Mouse (Mus musculus): ENCODE results near the gene Tns3. TPM values are rescaled to one million over a fixed set of nuclear protein-coding genes. Genes with fewer than 3 reads are reported as not detected.

Tns3 gene
- total and polyA plus RNA-seq, 3 experiments: 0.22 TPM; not detected in 2

GRCm38 (mm10) chr11:8663444-8664392, 617 bp downstream of the Tns3 start:
- H3K4me1 ChIP-seq (ENCODE audit: insufficient read depth, low read depth, low read length): no peaks in the 10 kb centered on the region
- TF ChIP-seq TAL1 (conservative IDR thresholded peaks at IDR 0.05; ENCODE audit: low read depth, low read length) (no peak), GATA2 (IDR thresholded peaks at IDR 0.05; ENCODE audit: borderline replicate concordance, low read depth, low read length) (no peak), GATA1 (IDR thresholded peaks at IDR 0.05; ENCODE audit: borderline replicate concordance, low read length) (no peak), POLR2AphosphoS5 (IDR thresholded peaks at IDR 0.05; ENCODE audit: insufficient replicate concordance, low read depth, low read length) (no peak), CTCF (IDR thresholded peaks at IDR 0.05; ENCODE audit: low read depth, low read length) (no peak)
- no peaks in the 10 kb centered on the region for H3K36me3 ChIP-seq (replicated peaks)
- no peak for DNase-seq (ENCODE audit: low spot score)
- ATAC-seq (ENCODE audit: extremely low read depth, insufficient number of reproducible peaks, low FRiP score, poor library complexity, severe bottlenecking): no peak
- peaks cover 10% of the 10 kb centered on the region; the same call in 1 of the 2 replicates for H3K9me3 ChIP-seq (replicated peaks)
- no peak overlapping the region for H3K4me3 ChIP-seq (ENCODE audit: low read depth, low read length)
- peaks cover 5% of the 10 kb centered on the region; the same call in 1 of the 2 replicates for H3K27me3 ChIP-seq (ENCODE audit: insufficient read depth, low read length)

DNA sequence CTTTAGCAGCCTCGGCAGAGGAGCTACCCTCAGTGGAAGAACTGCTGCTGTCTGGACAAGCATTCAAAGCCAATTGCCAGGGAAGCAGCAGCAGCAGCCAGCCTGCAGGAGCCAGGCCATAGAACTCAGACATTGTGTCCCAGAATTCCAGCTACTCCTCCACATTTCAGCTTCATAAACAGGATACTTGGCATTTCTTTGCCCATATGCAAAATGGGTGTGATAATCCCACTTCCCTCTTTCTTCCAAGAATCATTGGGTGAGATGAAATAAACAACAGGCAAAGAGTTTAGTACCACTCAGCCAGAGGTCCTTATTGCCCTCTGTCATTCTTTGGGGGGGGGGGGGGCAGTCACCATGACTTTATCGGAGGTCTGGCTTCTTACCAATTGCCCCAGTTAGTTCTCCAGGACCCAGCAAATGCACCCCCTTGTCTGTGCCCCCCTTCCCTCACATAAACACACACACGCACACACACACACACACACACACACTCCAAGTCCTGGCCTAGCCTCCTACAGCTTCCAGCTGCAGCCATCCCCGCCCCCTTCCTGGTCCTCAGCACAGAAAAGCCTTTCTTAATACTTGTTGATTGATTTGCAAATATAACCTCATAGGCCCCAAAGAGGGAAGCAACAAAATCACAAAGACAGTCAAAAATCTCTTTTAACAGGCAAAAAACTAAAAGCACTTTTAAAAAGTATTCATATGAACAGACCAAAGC, 1.5 kb downstream of the Tns3 start:
- Histone ChIP-seq H3K27me3 (ENCODE audit: insufficient read depth, low read length) (peaks cover 5% of the 10 kb centered on the region; the same call in 1 of the 2 replicates), H3K36me3 (replicated peaks) (no peaks in the 10 kb centered on the region), H3K9me3 (replicated peaks) (peaks cover 10% of the 10 kb centered on the region; the same call in 1 of the 2 replicates), H3K4me3 (ENCODE audit: low read depth, low read length) (no peak overlapping the region), H3K4me1 (ENCODE audit: insufficient read depth, low read depth, low read length) (no peaks in the 10 kb centered on the region)
- ATAC-seq (ENCODE audit: extremely low read depth, insufficient number of reproducible peaks, low FRiP score, poor library complexity, severe bottlenecking): no peak
- TF ChIP-seq GATA1 (IDR thresholded peaks at IDR 0.05; ENCODE audit: borderline replicate concordance, low read length) (no peak), CTCF (IDR thresholded peaks at IDR 0.05; ENCODE audit: low read depth, low read length) (no peak), POLR2AphosphoS5 (IDR thresholded peaks at IDR 0.05; ENCODE audit: insufficient replicate concordance, low read depth, low read length) (no peak), GATA2 (IDR thresholded peaks at IDR 0.05; ENCODE audit: borderline replicate concordance, low read depth, low read length) (no peak), TAL1 (conservative IDR thresholded peaks at IDR 0.05; ENCODE audit: low read depth, low read length) (no peak)
- no peak for DNase-seq (ENCODE audit: low spot score)

DNA sequence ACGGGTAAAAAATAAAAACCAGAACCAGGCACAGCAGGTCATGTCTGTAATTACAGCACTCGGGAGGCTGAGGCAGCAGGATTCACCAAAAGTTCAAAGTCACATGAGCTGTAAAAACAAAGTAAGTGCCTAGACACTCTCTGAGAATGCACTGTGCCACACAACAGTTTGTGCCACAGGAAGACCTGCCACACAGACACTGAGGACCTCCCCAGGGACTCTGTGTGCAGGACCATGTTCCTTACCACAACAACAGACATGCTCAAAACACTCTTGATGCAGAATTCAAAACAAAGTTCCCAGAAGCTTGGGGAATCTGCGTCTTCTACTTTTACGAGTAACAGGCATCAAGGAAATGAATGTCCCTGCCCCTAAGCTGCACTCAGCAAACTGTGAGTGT, 3.4 kb downstream of the Tns3 start:
- peaks cover 11% of the 10 kb centered on the region; the same call in 1 of the 2 replicates for H3K9me3 ChIP-seq (replicated peaks)
- DNase-seq (ENCODE audit: low spot score): no peak
- H3K4me1 ChIP-seq (ENCODE audit: insufficient read depth, low read depth, low read length): no peaks in the 10 kb centered on the region
- H3K27me3 ChIP-seq (ENCODE audit: insufficient read depth, low read length): peaks cover 5% of the 10 kb centered on the region; the same call in 1 of the 2 replicates
- H3K4me3 ChIP-seq (ENCODE audit: low read depth, low read length): no peak overlapping the region
- no peak for TF ChIP-seq GATA2 (IDR thresholded peaks at IDR 0.05; ENCODE audit: borderline replicate concordance, low read depth, low read length)
- TF ChIP-seq TAL1 (conservative IDR thresholded peaks at IDR 0.05; ENCODE audit: low read depth, low read length): no peak
- no peak for TF ChIP-seq GATA1 (IDR thresholded peaks at IDR 0.05; ENCODE audit: borderline replicate concordance, low read length)
- TF ChIP-seq POLR2AphosphoS5 (IDR thresholded peaks at IDR 0.05; ENCODE audit: insufficient replicate concordance, low read depth, low read length): no peak
- TF ChIP-seq CTCF (IDR thresholded peaks at IDR 0.05; ENCODE audit: low read depth, low read length): no peak
- no peak for ATAC-seq (ENCODE audit: extremely low read depth, insufficient number of reproducible peaks, low FRiP score, poor library complexity, severe bottlenecking)
- H3K36me3 ChIP-seq (replicated peaks): no peaks in the 10 kb centered on the region

DNA sequence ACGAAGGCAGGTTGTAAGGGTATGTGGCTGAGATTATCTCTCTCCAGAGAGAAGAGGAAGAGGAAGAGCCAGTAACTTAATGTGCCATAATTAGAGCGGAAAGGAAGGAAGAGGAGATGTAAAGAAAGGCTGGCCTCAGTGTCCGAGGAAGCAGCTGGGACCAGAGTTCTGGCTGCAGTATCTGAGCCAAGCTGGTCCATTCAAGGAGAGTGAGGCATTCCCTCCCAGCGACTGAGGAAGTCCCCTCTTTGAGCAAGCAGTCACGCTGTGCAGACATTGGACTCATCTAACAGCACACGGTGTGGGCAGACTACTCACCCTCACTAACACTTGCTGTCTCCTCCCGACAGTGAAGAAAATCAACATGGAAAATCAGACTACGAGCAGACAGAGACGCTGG, 4.5 kb downstream of the Tns3 start:
- Histone ChIP-seq H3K4me1 (ENCODE audit: insufficient read depth, low read depth, low read length) (no peaks in the 10 kb centered on the region), H3K36me3 (replicated peaks) (no peaks in the 10 kb centered on the region), H3K9me3 (replicated peaks) (peaks cover 11% of the 10 kb centered on the region; the same call in 1 of the 2 replicates), H3K27me3 (ENCODE audit: insufficient read depth, low read length) (peaks cover 5% of the 10 kb centered on the region; the same call in 1 of the 2 replicates), H3K4me3 (ENCODE audit: low read depth, low read length) (no peak overlapping the region)
- no peak for DNase-seq (ENCODE audit: low spot score)
- no peak for ATAC-seq (ENCODE audit: extremely low read depth, insufficient number of reproducible peaks, low FRiP score, poor library complexity, severe bottlenecking)
- TF ChIP-seq POLR2AphosphoS5 (IDR thresholded peaks at IDR 0.05; ENCODE audit: insufficient replicate concordance, low read depth, low read length) (no peak), GATA2 (IDR thresholded peaks at IDR 0.05; ENCODE audit: borderline replicate concordance, low read depth, low read length) (no peak), TAL1 (conservative IDR thresholded peaks at IDR 0.05; ENCODE audit: low read depth, low read length) (no peak), GATA1 (IDR thresholded peaks at IDR 0.05; ENCODE audit: borderline replicate concordance, low read length) (no peak), CTCF (IDR thresholded peaks at IDR 0.05; ENCODE audit: low read depth, low read length) (no peak)

- DNase-seq (ENCODE audit: low spot score): no peak
- Histone ChIP-seq H3K4me1 (ENCODE audit: insufficient read depth, low read depth, low read length) (no peaks in the 10 kb centered on the region), H3K27me3 (ENCODE audit: insufficient read depth, low read length) (peaks cover 4% of the 10 kb centered on the region; the same call in 1 of the 2 replicates), H3K36me3 (replicated peaks) (no peaks in the 10 kb centered on the region), H3K4me3 (ENCODE audit: low read depth, low read length) (no peak overlapping the region), H3K9me3 (replicated peaks) (0 out of 2 replicates have a peak, but pooled peaks cover 6% of the 10 kb centered on the region)
- no peak for ATAC-seq (ENCODE audit: extremely low read depth, insufficient number of reproducible peaks, low FRiP score, poor library complexity, severe bottlenecking)
- no peak for TF ChIP-seq TAL1 (conservative IDR thresholded peaks at IDR 0.05; ENCODE audit: low read depth, low read length)
- no peak for TF ChIP-seq GATA1 (IDR thresholded peaks at IDR 0.05; ENCODE audit: borderline replicate concordance, low read length)
- TF ChIP-seq POLR2AphosphoS5 (IDR thresholded peaks at IDR 0.05; ENCODE audit: insufficient replicate concordance, low read depth, low read length): no peak
- TF ChIP-seq GATA2 (IDR thresholded peaks at IDR 0.05; ENCODE audit: borderline replicate concordance, low read depth, low read length): no peak
- no peak for TF ChIP-seq CTCF (IDR thresholded peaks at IDR 0.05; ENCODE audit: low read depth, low read length)
Observed at GRCm38 (mm10) chr11:8659061-8659460, 5.3 kb downstream of the Tns3 start.

Data from G1E (cell line).